Mouse (Mus musculus): ENCODE measurements around the gene Snx15. TPM values are rescaled to one million over a fixed set of nuclear protein-coding genes. Genes with fewer than 3 reads are reported as not detected.
A peak's percentile ranks its signal among the peaks of the same experiment; 100 is the strongest.
"Not testable (repeated sequence)": the region's sequence is repeated elsewhere in the genome, so short reads cannot be mapped to it uniquely, and the experiment has no call there.

The Snx15 gene
- total RNA-seq (2021): 10 to 100 TPM in 1 of 2 experiments, 1 to 10 TPM in 1; 8.6 to 10.6 TPM
- long read RNA-seq, experiment 1, transcript Snx15-201 (8 exons, 1,635 nt): major isoform, 9 of 11 reads
- long read RNA-seq, experiment 1, partial matches to known transcripts: 0 of 11 reads
- long read RNA-seq, experiment 1, other reads (novel, unspliced or antisense): 2 of 11 reads
- long read RNA-seq, experiment 2, transcript Snx15-201 (8 exons, 1,635 nt): major isoform, 8 of 11 reads
- long read RNA-seq, experiment 2, partial matches to known transcripts: 0 of 11 reads
- long read RNA-seq, experiment 2, other reads (novel, unspliced or antisense): 3 of 11 reads

DNA sequence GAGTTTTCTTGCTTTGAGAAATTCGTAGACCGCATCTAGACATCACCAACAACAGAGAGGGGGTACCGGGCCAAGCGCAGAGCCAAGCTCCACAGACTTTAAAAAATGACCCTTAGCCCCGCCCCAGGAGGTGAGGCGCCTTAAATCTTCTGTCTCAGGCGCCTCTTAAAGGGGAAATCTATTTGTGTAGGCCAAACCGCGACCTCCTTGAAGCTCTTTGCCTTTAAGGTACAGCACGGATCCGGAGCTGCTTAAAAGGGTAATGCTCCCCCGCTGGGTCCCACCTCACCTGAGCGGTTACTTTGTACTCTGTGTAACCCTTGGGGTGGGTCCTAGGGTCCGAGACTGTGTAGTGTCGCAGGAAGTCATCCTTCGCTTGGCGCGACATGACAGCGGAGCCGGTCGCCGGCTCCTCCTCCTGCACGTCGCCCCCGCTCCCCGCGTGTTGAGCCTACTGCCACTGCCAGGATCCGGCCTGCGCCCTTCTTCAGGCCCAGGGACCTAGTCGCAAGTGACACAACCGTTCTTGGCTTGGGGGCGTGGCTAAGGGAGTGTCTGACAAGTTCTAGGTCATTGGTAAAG, at the start of gene Snx15:
Gene Snx15 (minus strand): TSS at position 545 of the 582 bp plus-strand sequence.
- intact Hi-C loops (cut with DNase I): no loop called here
- DNase-seq: peak; percentile 93

DNA sequence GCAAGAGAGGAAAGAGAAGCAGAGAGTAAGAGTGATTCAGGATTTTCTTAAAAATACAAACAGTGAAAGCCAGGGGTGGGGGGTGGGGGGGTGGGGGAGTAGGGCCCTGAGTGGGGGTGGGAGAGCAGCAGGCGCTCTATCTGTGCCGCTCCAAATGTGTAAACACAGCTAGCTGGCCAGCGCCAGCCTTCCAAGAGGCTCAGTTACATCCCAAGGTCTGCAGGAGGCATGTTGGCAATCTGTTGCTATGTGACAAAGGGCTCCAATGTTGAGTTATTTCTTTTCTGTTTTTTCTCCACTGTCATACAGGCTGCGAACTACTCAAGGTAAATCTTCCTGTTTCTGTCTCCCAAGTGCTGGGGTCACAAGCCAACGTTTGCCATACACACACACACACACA, 46.7 kb upstream of the Snx15 start:
- intact Hi-C loops (cut with DNase I): no loop called here
- DNase-seq: no peak

- no peak for DNase-seq
- intact Hi-C loops (cut with DNase I): no loop called here
These were observed 43.1 kb upstream of the Snx15 start for GRCm38 (mm10) chr19:6171215-6171614.

- intact Hi-C loops (cut with DNase I): loop anchor here (5.0 kb wide), 1 partner anchor 51 kb away; no protein-coding TSS in a partner anchor
These were observed 38.6 kb upstream of the Snx15 start for GRCm38 (mm10) chr19:6166750-6167149.

GRCm38 (mm10) chr19:6163872-6164547, 35.9 kb upstream of the Snx15 start:
- no peak for DNase-seq
- intact Hi-C loops (cut with DNase I): no loop called here

More at GRCm38 (mm10) chr19:6166750-6167149, 38.6 kb upstream of the Snx15 start:
- DNase-seq: no peak

- intact Hi-C loops (cut with DNase I): no loop called here
- DNase-seq: no peak
These were observed 29.1 kb upstream of the Snx15 start for GRCm38 (mm10) chr19:6157220-6157619.

DNA sequence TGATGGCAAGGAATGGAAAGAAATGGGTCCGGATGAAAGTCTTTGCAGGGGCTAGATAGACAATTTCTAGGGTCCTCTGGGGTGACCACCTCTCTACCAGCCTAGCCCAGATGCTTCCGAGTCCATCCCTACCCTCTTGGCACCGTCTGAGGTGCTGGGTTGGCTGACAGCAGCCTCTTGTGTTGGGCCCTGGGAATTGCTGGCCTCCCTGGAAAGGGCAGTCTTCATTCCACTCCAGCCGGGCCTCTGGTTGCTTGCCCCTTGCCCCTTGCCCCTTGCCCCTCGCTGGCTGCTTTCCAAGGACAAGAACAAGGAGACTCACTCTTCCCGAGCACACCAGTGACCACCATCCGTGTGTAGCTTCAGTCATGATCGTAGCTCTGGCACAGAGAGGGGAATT, 28.3 kb upstream of the Snx15 start:
- DNase-seq: no peak
- intact Hi-C loops (cut with DNase I): no loop called here

GRCm38 (mm10) chr19:6155174-6155573, 27.1 kb upstream of the Snx15 start:
- no peak for DNase-seq
- intact Hi-C loops (cut with DNase I): no loop called here

GRCm38 (mm10) chr19:6144842-6145241, 16.7 kb upstream of the Snx15 start:
- DNase-seq: no peak
- intact Hi-C loops (cut with DNase I): loop anchor here (5.0 kb wide), 1 partner anchor 87 kb away; no protein-coding TSS in a partner anchor

DNA sequence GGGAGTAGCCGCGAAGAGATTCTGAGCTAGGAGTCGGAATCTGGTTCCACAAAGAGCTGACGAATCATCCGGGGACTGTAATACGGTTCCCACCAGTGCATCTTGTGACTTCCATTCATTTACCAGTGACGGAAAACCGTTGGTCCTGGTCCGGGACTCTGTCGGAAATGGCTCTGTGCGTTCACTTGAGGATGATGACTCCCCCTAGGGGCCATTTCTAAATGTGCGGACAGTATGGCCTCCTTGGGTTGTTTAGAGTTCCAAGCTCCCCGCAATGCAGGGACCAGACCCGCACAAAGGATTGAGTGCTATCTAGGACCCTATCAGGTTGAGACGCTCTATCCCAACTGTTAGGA, 13.3 kb upstream of the Snx15 start, which contains the start of gene Arl2:
Gene Arl2 (minus strand): TSS at position 155 of the 356 bp plus-strand sequence.
- intact Hi-C loops (cut with DNase I): loop anchor here (5.0 kb wide), 1 partner anchor 91 kb away; no protein-coding TSS in a partner anchor
- peak in 1 of 2 experiments; percentile 63 for DNase-seq

DNA sequence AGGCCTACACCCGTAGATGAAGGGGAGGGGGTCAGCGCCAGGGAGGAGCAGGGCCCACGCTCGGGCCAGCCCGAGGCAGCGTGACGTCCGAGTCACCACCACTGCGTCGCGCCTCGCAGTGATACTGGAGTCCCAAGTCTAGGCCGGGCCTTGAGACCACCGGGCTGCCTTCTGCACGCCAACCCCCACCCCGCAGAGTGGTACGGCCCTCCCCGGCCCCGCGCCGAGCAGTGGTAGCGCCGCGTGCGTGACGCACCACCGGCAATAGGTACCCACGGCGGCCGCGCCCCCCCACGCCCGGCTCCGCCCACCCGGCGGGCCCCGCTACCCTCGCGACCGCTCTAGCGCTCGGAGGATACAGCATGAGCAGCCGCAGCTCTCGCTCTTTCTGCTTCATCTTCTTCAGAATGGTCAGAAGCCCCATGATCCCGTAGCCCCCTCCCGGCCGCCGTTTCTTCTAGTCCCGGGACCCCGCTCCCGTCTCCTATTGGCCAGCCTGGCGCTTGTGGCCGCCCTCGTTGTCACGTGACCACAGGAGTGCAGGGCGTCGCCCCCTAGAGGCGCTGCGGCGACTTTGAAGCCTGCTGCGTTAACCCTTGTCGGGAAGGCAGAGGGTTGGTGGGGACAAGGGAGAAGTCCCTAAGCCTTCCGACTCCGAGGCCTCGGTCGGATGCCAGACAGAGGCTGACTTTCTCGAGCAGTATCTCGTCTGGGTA, 12.7 kb upstream of the Snx15 start, which contains the start of gene Batf2:
Gene Batf2 (plus strand): TSS at position 306 of the 716 bp plus-strand sequence.
- intact Hi-C loops (cut with DNase I): loop anchor here (5.0 kb wide), 1 partner anchor 91 kb away; no protein-coding TSS in a partner anchor
- peak; percentile 85 to 89 for DNase-seq

GRCm38 (mm10) chr19:6140374-6140677, 12.2 kb upstream of the Snx15 start:
- no peak for DNase-seq
- intact Hi-C loops (cut with DNase I): loop anchor here (5.0 kb wide), 1 partner anchor 92 kb away; no protein-coding TSS in a partner anchor

GRCm38 (mm10) chr19:6139701-6140100, 11.6 kb upstream of the Snx15 start:
- no peak for DNase-seq
- intact Hi-C loops (cut with DNase I): loop anchor here (5.0 kb wide), 2 partner anchors 93 to 168 kb away; partner anchors contain the start of gene Cdc42bpg

GRCm38 (mm10) chr19:6136397-6136796, 8.3 kb upstream of the Snx15 start:
- intact Hi-C loops (cut with DNase I): loop anchor here (5.0 kb wide), 1 partner anchor 171 kb away; the partner anchor contains the start of gene Cdc42bpg
- DNase-seq: no peak

- intact Hi-C loops (cut with DNase I); DNase-seq: not testable (repeated sequence)
These were observed 5.1 kb upstream of the Snx15 start for GRCm38 (mm10) chr19:6133197-6133596.

- peak in 1 of 2 experiments; percentile 0 for DNase-seq
- intact Hi-C loops (cut with DNase I): no loop called here
These were observed 4.2 kb upstream of the Snx15 start for GRCm38 (mm10) chr19:6132171-6132827.

- DNase-seq; intact Hi-C loops (cut with DNase I): not testable (repeated sequence)
These were observed 2.5 kb upstream of the Snx15 start for GRCm38 (mm10) chr19:6130414-6131128.

- intact Hi-C loops (cut with DNase I): no loop called here
- DNase-seq: no peak
These were observed 1.1 kb downstream of the Snx15 start for GRCm38 (mm10) chr19:6126789-6127580.

Data from gastrocnemius, postnatal 36 days (tissue).